Mouse (Mus musculus) hindbrain, postnatal 0 days (tissue): ENCODE measurements around the gene Ezh1. TPM values are rescaled to one million over a fixed set of nuclear protein-coding genes. Genes with fewer than 3 reads are reported as not detected.

Experiments used
- ATAC-seq: fragments of 200-750 bp; cut with Nextera tagmentation; 2 replicates; pipeline ENCODE4 v1.8.0; 2017; ENCODE audit warnings: mild to moderate bottlenecking, moderate TSS enrichment, moderate library complexity
- DNase-seq: peaks from one replicate; pipeline ENCODE4 v3.0.0-alpha.2; 2015; ENCODE audit warnings: low spot score
- H3K27ac ChIP-seq: fragments of 300-500 bp; sonication (generic); 2 replicates; pipeline ENCODE4 v1.5.1; 2014; ENCODE audit warnings: mild to moderate bottlenecking
- H3K27me3 ChIP-seq: fragments of 300-500 bp; sonication (generic); 2 replicates; pipeline ENCODE4 v1.6.1; 2014; ENCODE audit warnings: low read length, mixed read lengths; ENCODE audit not compliant: insufficient read depth
- H3K36me3 ChIP-seq: fragments of 300-500 bp; sonication (generic); 2 replicates; pipeline ENCODE4 v1.6.1; 2014; ENCODE audit warnings: low read length, mixed read lengths; ENCODE audit not compliant: insufficient read depth
- H3K4me1 ChIP-seq: fragments of 300-500 bp; sonication (generic); 2 replicates; pipeline ENCODE4 v1.6.1; 2014; ENCODE audit warnings: antibody characterized with exemption, low read length, mixed read lengths; ENCODE audit not compliant: insufficient read depth
- H3K4me2 ChIP-seq: fragments of 300-500 bp; sonication (generic); 2 replicates; pipeline ENCODE4 v1.6.1; 2014; ENCODE audit warnings: low read depth, mild to moderate bottlenecking, low read length, moderate library complexity, mixed read lengths
- H3K4me3 ChIP-seq: fragments of 300-500 bp; sonication (generic); 2 replicates; pipeline ENCODE4 v1.5.1; 2014; ENCODE audit warnings: low read length
- H3K9ac ChIP-seq: fragments of 300-500 bp; sonication (generic); replicated peaks from 2 replicates; pipeline ENCODE4 v1.6.1; 2014; ENCODE audit warnings: mild to moderate bottlenecking, low read length, moderate library complexity, mixed read lengths
- H3K9me3 ChIP-seq: fragments of 300-500 bp; sonication (generic); 2 replicates; pipeline ENCODE4 v1.6.1; 2016; ENCODE audit warnings: low read length, mixed read lengths
- CTCF ChIP-seq: IDR thresholded peaks from 2 replicates; pipeline ENCODE4 v1.5.1; 2016; ENCODE audit warnings: antibody characterized with exemption, control low read depth, low read depth
- WGBS: fragments of 180-500 bp; shearing (Covaris S2); extraction: QIAGEN DNeasy Blood & Tissue Kit; methylation state at CpG from one replicate; pipeline ENCODE4 v1.1.7; 2014; 5-methylcytosine and 5-hydroxymethylcytosine counted together
- polyA plus RNA-seq: library from polyadenylated mRNA; unstranded; fragments of >200 nt; fragmentation: Nextera tagmentation; extraction: Ambion mirVana; gene quantifications from 2 replicates; pipeline ENCODE4 v1.2.1, GENCODE M21; 2015
- total RNA-seq: library from RNA; depleted of rRNA; stranded (reverse); fragments of >200 nt; gene quantifications from 2 replicates; pipeline ENCODE4 v1.2.3, GENCODE M21; 2014; rRNA removed

Gene Ezh1
- total and polyA plus RNA-seq, 2 experiments from 2014 or later: 22.2 to 26.7 TPM

DNA sequence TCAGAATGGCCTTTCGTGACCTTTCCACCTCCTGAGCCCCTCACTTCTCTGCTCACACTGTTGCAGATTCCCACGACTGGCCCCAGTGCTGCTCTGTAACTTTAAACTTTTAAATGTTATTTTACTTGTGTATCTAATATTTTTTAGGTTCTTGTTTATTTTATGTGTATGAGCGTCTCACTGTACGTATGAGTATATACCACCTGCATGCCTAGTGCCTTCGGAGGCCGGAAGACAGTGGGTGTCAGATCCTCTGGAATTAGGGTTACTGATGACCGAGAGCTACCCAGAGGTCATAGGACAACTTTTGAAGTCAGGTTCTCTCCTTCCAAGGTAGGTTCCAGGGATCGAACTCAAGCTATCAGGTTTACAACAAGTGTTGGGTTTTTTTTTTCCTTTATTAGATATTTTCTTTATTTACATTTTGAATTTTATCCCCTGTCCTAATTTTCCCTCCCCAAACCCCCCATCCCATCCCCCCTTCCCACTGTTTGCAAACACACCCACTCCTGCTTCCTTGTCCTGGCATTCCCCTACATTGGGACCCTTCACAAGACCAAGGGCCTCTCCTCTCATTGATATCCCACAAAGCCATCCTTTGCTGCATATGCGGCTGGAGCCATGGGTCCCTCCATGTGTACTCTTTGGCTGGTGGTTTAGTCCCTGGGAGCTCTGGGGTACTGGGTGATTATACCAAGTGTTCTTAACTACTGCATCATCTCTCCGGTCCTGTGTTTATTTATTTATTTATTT lies 83.9 kb downstream of the Ezh1 start:
- no peak overlapping the region for H3K27ac ChIP-seq
- H3K27me3 ChIP-seq: no peaks in the 10 kb centered on the region
- TF ChIP-seq CTCF: no peak
- H3K9ac ChIP-seq: no peak overlapping the region
- H3K4me2 ChIP-seq: no peak overlapping the region
- WGBS: 88% methylated on average over 10 of the region's 10 CpGs
- H3K36me3 ChIP-seq: no peaks in the 10 kb centered on the region
- H3K4me1 ChIP-seq: peaks cover 5% of the 10 kb centered on the region; the same call in 1 of the 2 replicates
- no peak overlapping the region for H3K4me3 ChIP-seq
- no peak for DNase-seq
- ATAC-seq: no peak
- H3K9me3 ChIP-seq: no peaks in the 10 kb centered on the region

Other genes starting within 250 kb of the Ezh1 start
- gene Atp6v0a1, start 217.0 kb downstream of the Ezh1 start, total RNA-seq: 213 and 222 TPM in 2 replicates
- gene Atp6v0a1, start 217.0 kb downstream of the Ezh1 start, polyA plus RNA-seq: 162 and 181 TPM in 2 replicates
- gene Naglu, start 156.5 kb downstream of the Ezh1 start, total RNA-seq: 23.1 and 23.8 TPM in 2 replicates
- gene Naglu, start 156.5 kb downstream of the Ezh1 start, polyA plus RNA-seq: 15.3 and 17.0 TPM in 2 replicates
- gene Hsd17b1, start 148.1 kb downstream of the Ezh1 start, total RNA-seq: 0.16 and 0.22 TPM in 2 replicates
- not detected in 2 replicates for gene Hsd17b1, start 148.1 kb downstream of the Ezh1 start, polyA plus RNA-seq
- 45.7 and 53.2 TPM in 2 replicates for gene Coasy, start 143.9 kb downstream of the Ezh1 start, total RNA-seq
- gene Coasy, start 143.9 kb downstream of the Ezh1 start, polyA plus RNA-seq: 34.5 and 35.1 TPM in 2 replicates
- 42.2 and 75.2 TPM in 2 replicates for gene Mlx, start 139.2 kb downstream of the Ezh1 start, total RNA-seq
- gene Mlx, start 139.2 kb downstream of the Ezh1 start, polyA plus RNA-seq: 58.3 and 61.0 TPM in 2 replicates
- gene Psmc3ip, start 131.0 kb downstream of the Ezh1 start, total RNA-seq: 2.9 and 5.5 TPM in 2 replicates
- gene Psmc3ip, start 131.0 kb downstream of the Ezh1 start, polyA plus RNA-seq: 16.3 and 17.5 TPM in 2 replicates
- 56.8 and 68.4 TPM in 2 replicates for gene Retreg3, start 106.6 kb downstream of the Ezh1 start, total RNA-seq
- 23.4 and 24.7 TPM in 2 replicates for gene Retreg3, start 106.6 kb downstream of the Ezh1 start, polyA plus RNA-seq
- 59.3 and 68.3 TPM in 2 replicates for gene Tubg1, start 106.5 kb downstream of the Ezh1 start, total RNA-seq
- 71.5 and 72.8 TPM in 2 replicates for gene Tubg1, start 106.5 kb downstream of the Ezh1 start, polyA plus RNA-seq
- 29.7 and 40.8 TPM in 2 replicates for gene Tubg2, start 70.6 kb downstream of the Ezh1 start, total RNA-seq
- 57.7 and 62.8 TPM in 2 replicates for gene Tubg2, start 70.6 kb downstream of the Ezh1 start, polyA plus RNA-seq
- gene Cntnap1, start 55.9 kb downstream of the Ezh1 start, total RNA-seq: 25.4 and 28.9 TPM in 2 replicates
- gene Cntnap1, start 55.9 kb downstream of the Ezh1 start, polyA plus RNA-seq: 5.8 and 6.5 TPM in 2 replicates
- 26.7 and 32.3 TPM in 2 replicates for gene Plekhh3, start 55.1 kb downstream of the Ezh1 start, total RNA-seq
- 8.8 TPM in 2 replicates for gene Plekhh3, start 55.1 kb downstream of the Ezh1 start, polyA plus RNA-seq
- 0.16 and 0.43 TPM in 2 replicates for gene Ccr10, start 51.0 kb downstream of the Ezh1 start, total RNA-seq
- gene Ccr10, start 51.0 kb downstream of the Ezh1 start, polyA plus RNA-seq: 0.88 and 1.0 TPM in 2 replicates
- gene Ramp2, start 19.6 kb upstream of the Ezh1 start, total RNA-seq: 66.1 and 72.7 TPM in 2 replicates
- gene Ramp2, start 19.6 kb upstream of the Ezh1 start, polyA plus RNA-seq: 108 and 111 TPM in 2 replicates
- 66.1 and 82.1 TPM in 2 replicates for gene Vps25, start 27.2 kb upstream of the Ezh1 start, total RNA-seq
- 134 and 137 TPM in 2 replicates for gene Vps25, start 27.2 kb upstream of the Ezh1 start, polyA plus RNA-seq
- gene Wnk4, start 34.1 kb upstream of the Ezh1 start, total RNA-seq: 1.5 and 2.5 TPM in 2 replicates
- gene Wnk4, start 34.1 kb upstream of the Ezh1 start, polyA plus RNA-seq: 6.5 and 8.0 TPM in 2 replicates
- 0.10 TPM in 1 of 2 replicates, not detected in the other for gene Cntd1, start 52.5 kb upstream of the Ezh1 start, total RNA-seq
- gene Cntd1, start 52.5 kb upstream of the Ezh1 start, polyA plus RNA-seq: 0.66 and 0.89 TPM in 2 replicates
- 146 and 154 TPM in 2 replicates for gene Coa3, start 52.7 kb upstream of the Ezh1 start, total RNA-seq
- 214 and 225 TPM in 2 replicates for gene Coa3, start 52.7 kb upstream of the Ezh1 start, polyA plus RNA-seq
- 71.1 and 95.3 TPM in 2 replicates for gene Becn1, start 75.8 kb upstream of the Ezh1 start, total RNA-seq
- 140 and 145 TPM in 2 replicates for gene Becn1, start 75.8 kb upstream of the Ezh1 start, polyA plus RNA-seq
- gene Psme3, start 89.8 kb upstream of the Ezh1 start, total RNA-seq: 68.3 and 71.1 TPM in 2 replicates
- 78.2 and 83.9 TPM in 2 replicates for gene Psme3, start 89.8 kb upstream of the Ezh1 start, polyA plus RNA-seq
- 3.8 and 4.1 TPM in 2 replicates for gene Aoc2, start 98.6 kb upstream of the Ezh1 start, total RNA-seq
- 0.59 and 0.63 TPM in 2 replicates for gene Aoc2, start 98.6 kb upstream of the Ezh1 start, polyA plus RNA-seq
- gene Aoc3, start 104.1 kb upstream of the Ezh1 start, total RNA-seq: 0.36 and 0.47 TPM in 2 replicates
- 0.10 and 0.16 TPM in 2 replicates for gene Aoc3, start 104.1 kb upstream of the Ezh1 start, polyA plus RNA-seq
- 0.26 TPM in 1 of 2 replicates, not detected in the other for gene G6pc, start 141.1 kb upstream of the Ezh1 start, total RNA-seq
- gene G6pc, start 141.1 kb upstream of the Ezh1 start, polyA plus RNA-seq: not detected in 2 replicates
- 62.5 and 69.4 TPM in 2 replicates for gene Aarsd1, start 191.2 kb upstream of the Ezh1 start, total RNA-seq
- 89.9 and 91.6 TPM in 2 replicates for gene Aarsd1, start 191.2 kb upstream of the Ezh1 start, polyA plus RNA-seq
- gene Gm27029, start 198.3 kb upstream of the Ezh1 start, total RNA-seq: 2.2 TPM in 1 of 2 replicates, not detected in the other
- gene Gm27029, start 198.3 kb upstream of the Ezh1 start, polyA plus RNA-seq: 4.7 and 6.4 TPM in 2 replicates
- 11.6 and 12.4 TPM in 2 replicates for gene Rundc1, start 198.6 kb upstream of the Ezh1 start, total RNA-seq
- gene Rundc1, start 198.6 kb upstream of the Ezh1 start, polyA plus RNA-seq: 21.4 and 22.7 TPM in 2 replicates
- 0.31 and 0.58 TPM in 2 replicates for gene Ptges3l, start 198.9 kb upstream of the Ezh1 start, total RNA-seq
- 3.8 and 4.6 TPM in 2 replicates for gene Ptges3l, start 198.9 kb upstream of the Ezh1 start, polyA plus RNA-seq
- gene Rpl27, start 215.8 kb upstream of the Ezh1 start, total RNA-seq: 535 and 538 TPM in 2 replicates
- 276 and 282 TPM in 2 replicates for gene Rpl27, start 215.8 kb upstream of the Ezh1 start, polyA plus RNA-seq
- gene Ifi35, start 221.9 kb upstream of the Ezh1 start, total RNA-seq: 3.9 and 4.2 TPM in 2 replicates
- 5.3 and 5.8 TPM in 2 replicates for gene Ifi35, start 221.9 kb upstream of the Ezh1 start, polyA plus RNA-seq
- 103 and 140 TPM in 2 replicates for gene Rnd2, start 238.5 kb upstream of the Ezh1 start, total RNA-seq
- gene Rnd2, start 238.5 kb upstream of the Ezh1 start, polyA plus RNA-seq: 143 and 154 TPM in 2 replicates
- gene Vat1, start 239.8 kb upstream of the Ezh1 start, total RNA-seq: 290 and 295 TPM in 2 replicates
- gene Vat1, start 239.8 kb upstream of the Ezh1 start, polyA plus RNA-seq: 106 and 114 TPM in 2 replicates